In genomic region chr6:72851633-72852032, GRCm38 (mm10) we compare ENCODE assay signal across 9 mouse cellular contexts. TPM values are rescaled to one million over a fixed set of nuclear protein-coding genes. Genes with fewer than 3 reads are reported as not detected.
DNase-seq lines count a peak whose midpoint lies in the region; ATAC-seq and TF ChIP-seq lines count a peak whose summit lies in the region.
"Had no signal": no experiment of that assay in that cellular context is flagged by ENCODE, and none has a peak within 500 bp of the region (broad histone marks: within the 10 kb centered on the region; RNA-seq: fewer than 3 reads in every experiment).

No protein-coding gene starts in this region.

- DNase-seq in adrenal gland, adult (ENCODE audit: inconsistent age in 2 of 2, low spot score in 1 of 2), result peak; percentile 29 to 67
- DNase-seq in adrenal gland, adult 8-10 months, result no peak
- DNase-seq in layer of hippocampus, postnatal 10 days (ENCODE audit: low spot score in 2 of 2), result peak; percentile 48 to 56
- DNase-seq in layer of hippocampus, postnatal 14 days (ENCODE audit: low spot score in 2 of 2), result no peak
- peak; percentile 29 for DNase-seq in brain, embryonic 14.5 days (ENCODE audit: low read depth)
- DNase-seq in lung, adult 18-20 months, result peak; percentile 32 to 49
- DNase-seq in left cerebral cortex, postnatal 14 days (ENCODE audit: low spot score in 2 of 2), result no peak

- intact Hi-C loops in left cerebral cortex, postnatal 14 days (cut with DNase I), result loop anchor here (5.0 kb wide), 1 partner anchor 41 kb away; no protein-coding TSS in a partner anchor

- H3K27ac ChIP-seq in stomach, embryonic 16.5 days (ENCODE audit: low read length), result no peak overlapping the region

- 0 out of 2 replicates have a peak, but pooled peaks have one; percentile 17 for ATAC-seq in stomach, embryonic 16.5 days (ENCODE audit: insufficient read depth, low FRiP score)

- 74% methylated on average over 5 of the region's 5 CpGs for WGBS in stomach, embryonic 16.5 days

- no peaks in the 10 kb centered on the region for H3K27me3 ChIP-seq in stomach, embryonic 16.5 days (ENCODE audit: control insufficient read depth, insufficient read depth, low read length)
- H3K27me3 ChIP-seq: heart, embryonic 13.5 days had no signal

- H3K9ac ChIP-seq in stomach, embryonic 16.5 days (ENCODE audit: low read length), result no peak overlapping the region
- H3K9ac ChIP-seq: heart, embryonic 13.5 days had no signal

- TF ChIP-seq CTCF in brain, embryonic 14.5 days (IDR thresholded peaks at IDR 0.05; ENCODE audit: borderline replicate concordance, extremely low read depth, insufficient read depth, insufficient read length), result peak; percentile 63; the same call in 1 of the 2 replicates

- H3K4me3 ChIP-seq in stomach, embryonic 16.5 days (replicated peaks; ENCODE audit: low read length), result no peak overlapping the region
- H3K4me3 ChIP-seq: heart, embryonic 13.5 days had no signal

- H3K9me3 ChIP-seq in stomach, embryonic 16.5 days (replicated peaks; ENCODE audit: control insufficient read depth, low read length), result no peaks in the 10 kb centered on the region
- H3K9me3 ChIP-seq: heart, embryonic 13.5 days had no signal

- H3K4me2 ChIP-seq in stomach, embryonic 16.5 days (ENCODE audit: low read depth, low read length), result no peak overlapping the region
- H3K4me2 ChIP-seq: heart, embryonic 13.5 days had no signal

- peaks cover 28% of the 10 kb centered on the region for H3K36me3 ChIP-seq in stomach, embryonic 16.5 days (ENCODE audit: control insufficient read depth, insufficient read depth, low read length)

- TF ChIP-seq POLR2A in brain, embryonic 14.5 days (IDR thresholded peaks at IDR 0.05; ENCODE audit: borderline replicate concordance, extremely low read depth, insufficient read depth, insufficient read length, poor library complexity, severe bottlenecking), result no peak

- H3K4me1 ChIP-seq in stomach, embryonic 16.5 days (ENCODE audit: control insufficient read depth, insufficient read depth, low read length), result no peaks in the 10 kb centered on the region

RNA-seq across cellular contexts. Expression of gene Kcmf1, which starts 48.1 kb away (rescaled TPM):
- total RNA-seq in adrenal gland, adult 8-10 months (2022), result 10 to 100 TPM; 70.8 to 89.2 (median 76.8) TPM
- 10 to 100 TPM; 63.3 to 65.6 TPM for total RNA-seq in layer of hippocampus, postnatal 10 days (2021)
- total RNA-seq in layer of hippocampus, postnatal 14 days (2021), result 10 to 100 TPM; 58.6 to 63.0 TPM
- 92.0 and 113 TPM in 2 replicates for polyA plus RNA-seq in brain, embryonic 14.5 days (2012; rRNA removed)
- 25.0 and 25.9 TPM in 2 replicates for polyA plus RNA-seq in stomach, embryonic 16.5 days (2015; fragmentation: Nextera tagmentation; extraction: Ambion mirVana)
- 10 to 100 TPM; 62.3 to 62.5 TPM for total RNA-seq in left cerebral cortex, postnatal 14 days (2021)

Comparison
In these comparisons a context has a peak if more than half of its experiments do, and no peak if none do; other contexts are left out.
1. DNase-seq: peak in adrenal gland, adult (2 of 2), layer of hippocampus, postnatal 10 days (2 of 2), brain, embryonic 14.5 days (single experiment) and lung, adult 18-20 months (2 of 2); none in adrenal gland, adult 8-10 months (single experiment), layer of hippocampus, postnatal 14 days (0 of 2) and left cerebral cortex, postnatal 14 days (0 of 2).